Mouse (Mus musculus) ovary, postnatal 14 days (tissue): Measurements from ENCODE around the gene Srd5a3.

ENCODE experiments used
- DNase-seq: peaks from one replicate; pipeline ENCODE4 v3.0.0; 2022; ENCODE audit warnings: low spot score

Srd5a3 gene

GRCm38 (mm10) chr5:76153430-76153829, 13.4 kb downstream of the Srd5a3 start:
- no peak for DNase-seq

GRCm38 (mm10) chr5:76154434-76155165, 14.5 kb downstream of the Srd5a3 start:
- DNase-seq: no peak

- DNase-seq: no peak
Observed at GRCm38 (mm10) chr5:76159555-76159954, 19.5 kb downstream of the Srd5a3 start.

GRCm38 (mm10) chr5:76160086-76160485, 20.0 kb downstream of the Srd5a3 start:
- no peak for DNase-seq

DNA sequence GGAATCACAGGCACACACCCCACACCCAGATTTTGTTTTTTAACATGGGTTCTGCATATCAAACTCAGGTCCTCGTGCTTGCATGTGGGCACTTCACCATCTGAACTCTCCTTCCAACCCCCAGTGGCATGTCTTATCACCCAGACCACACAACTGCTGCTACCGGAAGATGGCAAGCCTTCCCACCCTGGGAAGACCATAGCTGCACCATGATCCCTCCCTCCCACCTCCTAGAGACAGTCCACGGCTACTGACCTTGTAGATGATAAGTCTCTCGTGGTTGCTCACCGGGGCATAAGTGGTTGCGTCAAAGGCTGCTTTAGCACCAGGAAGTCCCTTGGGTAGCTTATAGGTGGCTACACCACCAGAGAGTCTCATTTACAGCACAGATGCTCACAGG, 21.4 kb downstream of the Srd5a3 start:
- no peak for DNase-seq

DNA sequence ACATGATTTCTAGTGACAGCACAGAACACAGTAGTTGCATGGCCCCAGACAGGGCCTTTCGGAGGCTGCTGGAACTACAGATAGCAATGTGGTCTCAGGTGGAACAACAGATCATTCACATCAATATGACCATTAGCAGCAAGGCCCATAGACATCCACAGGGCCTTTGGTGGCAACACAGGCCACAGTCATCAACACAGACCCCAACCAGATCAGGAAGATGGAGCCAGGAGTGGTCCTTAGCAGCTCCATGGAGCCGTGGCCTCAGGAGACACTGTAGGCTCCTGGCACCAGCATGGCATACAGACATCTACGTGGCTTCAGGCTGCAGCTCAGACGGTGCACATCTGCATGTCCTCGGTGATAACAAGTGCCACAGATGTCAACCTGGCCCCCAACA, 22.9 kb downstream of the Srd5a3 start:
- no peak for DNase-seq

DNA sequence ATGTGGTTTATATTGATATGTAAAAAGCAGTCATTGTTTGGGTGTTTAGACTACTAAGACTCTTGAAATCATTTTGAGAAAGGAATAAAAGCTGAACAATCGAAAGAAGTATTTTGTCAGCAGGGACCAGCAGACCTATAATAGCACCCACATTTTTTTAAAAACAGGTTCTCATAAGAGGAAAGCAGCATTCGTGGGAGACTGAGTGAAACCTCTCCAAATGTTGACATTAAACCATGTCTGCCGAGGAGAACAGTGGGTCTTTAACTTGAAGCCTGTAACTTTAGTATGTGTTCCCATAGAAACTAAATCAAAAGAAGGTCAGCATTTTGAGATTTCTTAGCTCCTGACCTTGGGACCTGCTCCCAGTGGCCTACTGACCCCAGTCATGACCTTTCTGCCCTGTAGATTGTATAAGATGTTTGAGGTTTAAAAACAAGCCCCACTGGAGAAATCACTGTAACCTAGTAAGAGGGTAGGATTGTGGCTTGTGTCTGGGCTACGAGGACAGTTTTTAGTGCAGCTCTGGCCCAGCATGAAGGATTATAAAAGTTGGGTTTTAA, 23.8 kb downstream of the Srd5a3 start:
- DNase-seq: no peak

- DNase-seq: no peak
Observed at GRCm38 (mm10) chr5:76164827-76165226, 24.8 kb downstream of the Srd5a3 start.

DNA sequence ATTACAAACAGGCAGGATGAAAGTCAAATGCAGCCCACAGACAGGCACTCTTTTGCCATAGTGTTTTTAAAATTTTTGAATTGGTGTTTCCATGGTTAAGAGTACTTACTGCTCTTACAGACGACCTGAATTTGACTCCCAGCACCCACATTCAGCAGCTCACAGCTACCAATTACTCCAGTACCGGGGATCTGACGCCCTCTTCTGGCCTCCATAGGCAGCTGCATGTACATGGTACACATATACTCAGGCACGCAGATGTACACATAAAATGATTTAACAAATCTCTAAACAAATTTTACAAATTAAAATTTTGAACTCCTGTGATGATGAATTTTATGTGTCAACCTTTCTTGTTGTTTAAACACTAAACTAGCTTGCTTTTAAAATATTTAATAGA, 30.5 kb downstream of the Srd5a3 start:
- DNase-seq: no peak

DNA sequence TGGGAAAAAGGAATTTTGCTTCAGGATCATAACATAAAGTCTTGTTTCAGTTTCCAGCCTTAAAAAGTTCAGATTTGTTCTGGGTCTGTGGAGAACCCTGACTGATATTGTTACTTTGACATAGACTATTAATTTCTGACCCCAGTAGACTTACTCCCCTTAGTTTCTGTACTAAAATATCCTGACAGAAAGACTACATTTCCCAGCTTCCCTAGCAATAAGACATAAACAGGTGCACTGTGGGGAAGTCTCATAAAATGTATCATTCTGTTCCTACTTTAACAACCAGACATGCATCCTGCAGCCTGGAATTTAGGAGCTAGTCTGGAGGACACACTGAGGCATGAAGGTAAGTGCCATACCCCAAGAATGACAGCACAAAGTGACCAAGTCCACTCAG, 31.0 kb downstream of the Srd5a3 start:
- DNase-seq: no peak

DNA sequence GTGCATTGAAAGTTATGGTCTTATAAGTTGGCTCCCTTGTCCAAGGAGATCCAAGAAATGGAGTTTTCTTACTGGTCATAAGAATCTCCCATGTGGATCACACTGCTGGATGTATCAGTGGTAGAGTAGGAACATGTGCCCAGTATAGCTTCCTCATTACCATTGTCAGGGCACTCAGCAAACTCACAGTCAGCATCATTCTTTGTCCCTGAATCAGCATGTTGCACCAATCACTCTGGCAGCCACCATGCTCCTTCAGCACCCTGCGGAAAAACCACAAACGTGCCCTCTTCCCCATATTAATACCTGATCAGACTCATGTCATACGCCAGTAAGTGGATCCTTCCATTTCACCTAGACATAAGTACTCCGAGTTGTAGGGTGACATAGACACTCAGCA, 35.0 kb downstream of the Srd5a3 start:
- DNase-seq: no peak

GRCm38 (mm10) chr5:76176411-76176810, 36.3 kb downstream of the Srd5a3 start:
- DNase-seq: no peak

GRCm38 (mm10) chr5:76176841-76177240, 36.8 kb downstream of the Srd5a3 start:
- no peak for DNase-seq

GRCm38 (mm10) chr5:76177664-76178063, 37.6 kb downstream of the Srd5a3 start:
- DNase-seq: no peak

- DNase-seq: no peak
Observed at GRCm38 (mm10) chr5:76179171-76179570, 39.1 kb downstream of the Srd5a3 start.

DNA sequence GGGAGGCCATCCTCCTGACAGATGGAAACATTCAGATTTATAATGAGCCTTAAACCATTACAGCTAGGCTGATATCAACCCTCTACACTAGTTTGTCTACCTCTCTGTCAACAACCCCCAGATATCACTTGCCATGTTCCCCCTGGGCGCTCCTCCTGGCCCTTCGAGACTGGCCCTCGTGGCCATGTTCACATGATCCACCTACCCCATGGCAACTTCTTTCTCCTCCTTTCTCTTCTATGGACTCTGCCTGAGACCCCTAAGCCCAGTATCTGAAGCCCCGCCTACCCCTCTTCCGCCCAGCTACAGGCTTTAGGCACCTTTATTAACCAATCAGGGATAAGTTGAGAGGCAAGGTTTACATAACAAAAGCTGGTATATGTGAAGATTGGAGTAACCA, 39.7 kb downstream of the Srd5a3 start:
- no peak for DNase-seq

DNA sequence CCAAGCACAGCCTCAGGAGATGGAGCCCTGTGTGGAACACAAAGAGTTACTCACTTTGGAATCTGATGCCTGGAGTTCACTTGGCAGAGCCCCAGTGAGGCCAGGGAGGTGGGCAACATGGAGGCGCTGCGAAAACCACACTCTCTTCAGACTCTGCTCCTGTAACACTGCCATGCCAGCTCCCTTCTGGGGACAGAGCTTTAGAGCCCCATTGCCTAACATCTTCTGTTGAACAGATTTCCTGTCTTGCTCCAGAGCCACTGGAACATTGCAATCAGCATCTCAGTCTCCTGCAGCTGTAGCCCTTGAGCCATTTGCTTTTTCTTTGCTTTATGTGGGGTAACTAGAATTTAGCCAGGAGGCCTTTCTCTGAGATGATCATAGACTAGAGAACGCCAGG, 42.3 kb downstream of the Srd5a3 start:
- DNase-seq: no peak

DNA sequence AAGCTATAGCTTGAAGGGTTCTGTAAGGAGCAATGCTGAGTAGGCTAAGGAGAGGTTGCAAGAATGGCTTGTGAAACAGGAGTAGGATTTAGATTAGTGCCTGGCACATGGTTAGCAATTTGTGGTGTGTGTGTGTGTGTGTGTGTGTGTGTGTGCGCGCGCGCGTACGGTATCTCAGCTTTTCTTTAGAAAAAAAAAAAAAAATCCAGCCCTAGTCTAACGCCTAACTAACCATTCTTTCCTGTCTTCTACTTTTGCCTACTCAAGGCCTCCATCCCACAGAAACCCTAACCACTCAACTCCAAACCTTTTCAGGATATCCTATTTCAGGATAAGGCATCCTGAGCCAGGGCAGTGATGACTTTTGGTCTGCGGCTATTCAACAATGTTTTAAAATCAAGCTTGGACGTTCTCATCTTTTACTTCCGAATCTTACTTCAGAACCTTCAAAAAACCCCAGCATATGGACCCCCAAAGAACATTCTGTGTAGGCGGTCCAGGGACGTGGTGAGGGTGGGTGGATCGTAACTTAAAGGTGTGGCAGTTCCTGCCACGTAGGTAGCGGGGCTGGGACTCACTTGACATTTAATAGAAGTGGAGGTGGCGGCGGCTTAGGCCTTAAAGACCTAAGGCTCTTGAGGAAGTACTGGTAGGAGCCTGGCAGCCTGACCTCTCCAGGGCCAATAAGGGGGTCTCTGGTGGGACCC, 43.1 kb downstream of the Srd5a3 start:
- no peak for DNase-seq

- DNase-seq: peak; percentile 91
Observed at GRCm38 (mm10) chr5:76183750-76184261, 43.7 kb downstream of the Srd5a3 start, which contains the start of gene Tmem165. TSS of gene Tmem165 (plus strand) at chr5:76183880.

GRCm38 (mm10) chr5:76184286-76185080, 44.4 kb downstream of the Srd5a3 start:
- DNase-seq: peak; percentile 47

GRCm38 (mm10) chr5:76187885-76188284, 47.8 kb downstream of the Srd5a3 start:
- DNase-seq: no peak

DNA sequence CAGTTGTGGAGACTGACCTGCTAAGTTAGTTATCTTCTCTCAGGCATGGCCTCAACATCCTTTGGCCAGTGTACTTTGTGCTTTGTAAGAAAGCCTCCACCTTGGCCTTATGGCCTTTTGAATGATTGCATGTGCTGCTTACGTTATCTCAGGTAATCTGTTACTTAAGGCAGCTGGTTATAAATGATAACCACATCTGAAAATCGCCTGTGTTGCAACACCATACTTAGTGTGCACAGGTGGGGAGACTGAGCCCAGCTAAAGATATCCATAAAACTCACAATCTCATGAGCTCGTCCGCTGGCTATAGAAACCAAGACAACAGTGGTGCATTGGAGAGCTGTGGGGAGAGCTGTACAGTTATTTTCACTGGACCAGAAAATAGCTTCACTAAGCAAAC, 50.5 kb downstream of the Srd5a3 start:
- DNase-seq: no peak
